Mouse (Mus musculus): ENCODE data around the gene Cpox.
"Not testable (repeated sequence)": the region's sequence is repeated elsewhere in the genome, so short reads cannot be mapped to it uniquely, and the experiment has no call there.

Cpox gene

GRCm38 (mm10) chr16:58662287-58662791 is 7.8 kb upstream of the Cpox start:
- Histone ChIP-seq H3K4me3 (replicated peaks; ENCODE audit: low read length) (no peak overlapping the region), H3K36me3 (ENCODE audit: insufficient read depth, low read length) (no peaks in the 10 kb centered on the region), H3K27me3 (ENCODE audit: insufficient read depth, low read length) (peaks cover 7% of the 10 kb centered on the region; the same call in 1 of the 2 replicates), H3K4me1 (replicated peaks; ENCODE audit: low read depth, low read length) (no peaks in the 10 kb centered on the region), H3K9me3 (ENCODE audit: low read length) (no peaks in the 10 kb centered on the region)
- TF ChIP-seq CTCF (conservative IDR thresholded peaks at IDR 0.05; ENCODE audit: low read length), result no peak
- no peak for TF ChIP-seq POU5F1 (IDR thresholded peaks at IDR 0.05; ENCODE audit: borderline replicate concordance, low read length)
- TF ChIP-seq NANOG (IDR thresholded peaks at IDR 0.05; ENCODE audit: borderline replicate concordance, low read length), result no peak

- 0 out of 2 replicates have a peak, but pooled peaks cover 2% of the 10 kb centered on the region for H3K27me3 ChIP-seq (ENCODE audit: insufficient read depth, low read length)
- H3K4me3 ChIP-seq (replicated peaks; ENCODE audit: low read length), result no peak overlapping the region
- no peaks in the 10 kb centered on the region for H3K36me3 ChIP-seq (ENCODE audit: insufficient read depth, low read length)
- no peaks in the 10 kb centered on the region for H3K9me3 ChIP-seq (ENCODE audit: low read length)
- no peaks in the 10 kb centered on the region for H3K4me1 ChIP-seq (replicated peaks; ENCODE audit: low read depth, low read length)
- no peak for TF ChIP-seq NANOG (IDR thresholded peaks at IDR 0.05; ENCODE audit: borderline replicate concordance, low read length)
- TF ChIP-seq POU5F1 (IDR thresholded peaks at IDR 0.05; ENCODE audit: borderline replicate concordance, low read length), result no peak
- 0 out of 2 replicates have a peak, but pooled peaks have one; percentile 5 for TF ChIP-seq CTCF (conservative IDR thresholded peaks at IDR 0.05; ENCODE audit: low read length)
Measured at GRCm38 (mm10) chr16:58663021-58663420, 7.1 kb upstream of the Cpox start.

- Histone ChIP-seq H3K27me3 (ENCODE audit: insufficient read depth, low read length) (0 out of 2 replicates have a peak, but pooled peaks cover 1% of the 10 kb centered on the region), H3K36me3 (ENCODE audit: insufficient read depth, low read length) (no peaks in the 10 kb centered on the region), H3K4me3 (replicated peaks; ENCODE audit: low read length) (no peak overlapping the region), H3K4me1 (replicated peaks; ENCODE audit: low read depth, low read length) (no peaks in the 10 kb centered on the region), H3K9me3 (ENCODE audit: low read length) (no peaks in the 10 kb centered on the region)
- no peak for TF ChIP-seq POU5F1 (IDR thresholded peaks at IDR 0.05; ENCODE audit: borderline replicate concordance, low read length)
- TF ChIP-seq NANOG (IDR thresholded peaks at IDR 0.05; ENCODE audit: borderline replicate concordance, low read length), result no peak
- no peak for TF ChIP-seq CTCF (conservative IDR thresholded peaks at IDR 0.05; ENCODE audit: low read length)
Measured at GRCm38 (mm10) chr16:58663816-58664215, 6.3 kb upstream of the Cpox start.

- not testable (repeated sequence) for H3K36me3 ChIP-seq (ENCODE audit: insufficient read depth, low read length); H3K4me1 ChIP-seq (replicated peaks; ENCODE audit: low read depth, low read length)
Measured at GRCm38 (mm10) chr16:58665137-58665536, 5.0 kb upstream of the Cpox start.

GRCm38 (mm10) chr16:58666681-58667080 is 3.4 kb upstream of the Cpox start:
- H3K27me3 ChIP-seq (ENCODE audit: insufficient read depth, low read length); H3K9me3 ChIP-seq (ENCODE audit: low read length); H3K36me3 ChIP-seq (ENCODE audit: insufficient read depth, low read length); H3K4me3 ChIP-seq (replicated peaks; ENCODE audit: low read length): not testable (repeated sequence)
- peaks cover 15% of the 10 kb centered on the region for H3K4me1 ChIP-seq (replicated peaks; ENCODE audit: low read depth, low read length)

More at GRCm38 (mm10) chr16:58665137-58665536, 5.0 kb upstream of the Cpox start:
- not testable (repeated sequence) for H3K9me3 ChIP-seq (ENCODE audit: low read length); H3K4me3 ChIP-seq (replicated peaks; ENCODE audit: low read length); H3K27me3 ChIP-seq (ENCODE audit: insufficient read depth, low read length)

- no peaks in the 10 kb centered on the region for H3K27me3 ChIP-seq (ENCODE audit: insufficient read depth, low read length)
- no peaks in the 10 kb centered on the region for H3K9me3 ChIP-seq (ENCODE audit: low read length)
- TF ChIP-seq CTCF (conservative IDR thresholded peaks at IDR 0.05; ENCODE audit: low read length) (no peak), NANOG (IDR thresholded peaks at IDR 0.05; ENCODE audit: borderline replicate concordance, low read length) (no peak), POU5F1 (IDR thresholded peaks at IDR 0.05; ENCODE audit: borderline replicate concordance, low read length) (no peak)
- H3K36me3 ChIP-seq (ENCODE audit: insufficient read depth, low read length), result peaks cover 7% of the 10 kb centered on the region
- peaks cover 15% of the 10 kb centered on the region for H3K4me1 ChIP-seq (replicated peaks; ENCODE audit: low read depth, low read length)
- no peak overlapping the region for H3K4me3 ChIP-seq (replicated peaks; ENCODE audit: low read length)
Measured at GRCm38 (mm10) chr16:58668586-58668985, 1.5 kb upstream of the Cpox start.

GRCm38 (mm10) chr16:58669264-58669663 is 828 bp upstream of the Cpox start:
- H3K9me3 ChIP-seq (ENCODE audit: low read length), result no peaks in the 10 kb centered on the region
- no peak for TF ChIP-seq CTCF (conservative IDR thresholded peaks at IDR 0.05; ENCODE audit: low read length)
- TF ChIP-seq NANOG (IDR thresholded peaks at IDR 0.05; ENCODE audit: borderline replicate concordance, low read length), result no peak
- TF ChIP-seq POU5F1 (IDR thresholded peaks at IDR 0.05; ENCODE audit: borderline replicate concordance, low read length), result no peak

GRCm38 (mm10) chr16:58670643-58671042 is 551 bp downstream of the Cpox start:
- Histone ChIP-seq H3K27me3 (ENCODE audit: insufficient read depth, low read length) (no peaks in the 10 kb centered on the region), H3K36me3 (ENCODE audit: insufficient read depth, low read length) (peaks cover 24% of the 10 kb centered on the region), H3K9me3 (ENCODE audit: low read length) (no peaks in the 10 kb centered on the region), H3K4me3 (replicated peaks; ENCODE audit: low read length) (peak overlapping the region; percentile 96), H3K4me1 (replicated peaks; ENCODE audit: low read depth, low read length) (peaks cover 24% of the 10 kb centered on the region)
- TF ChIP-seq CTCF (conservative IDR thresholded peaks at IDR 0.05; ENCODE audit: low read length) (no peak), NANOG (IDR thresholded peaks at IDR 0.05; ENCODE audit: borderline replicate concordance, low read length) (no peak), POU5F1 (IDR thresholded peaks at IDR 0.05; ENCODE audit: borderline replicate concordance, low read length) (no peak)

More at GRCm38 (mm10) chr16:58669264-58669663, 828 bp upstream of the Cpox start:
- Histone ChIP-seq H3K27me3 (ENCODE audit: insufficient read depth, low read length) (no peaks in the 10 kb centered on the region), H3K36me3 (ENCODE audit: insufficient read depth, low read length) (peaks cover 14% of the 10 kb centered on the region), H3K4me1 (replicated peaks; ENCODE audit: low read depth, low read length) (peaks cover 15% of the 10 kb centered on the region), H3K4me3 (replicated peaks; ENCODE audit: low read length) (peak overlapping the region; percentile 96; the same call in 1 of the 2 replicates)

GRCm38 (mm10) chr16:58671212-58671985 is 1.3 kb downstream of the Cpox start:
- peaks cover 31% of the 10 kb centered on the region for H3K36me3 ChIP-seq (ENCODE audit: insufficient read depth, low read length)
- H3K4me3 ChIP-seq (replicated peaks; ENCODE audit: low read length), result peak overlapping the region; percentile 96
- no peaks in the 10 kb centered on the region for H3K27me3 ChIP-seq (ENCODE audit: insufficient read depth, low read length)
- no peaks in the 10 kb centered on the region for H3K9me3 ChIP-seq (ENCODE audit: low read length)
- no peak for TF ChIP-seq CTCF (conservative IDR thresholded peaks at IDR 0.05; ENCODE audit: low read length)
- H3K4me1 ChIP-seq (replicated peaks; ENCODE audit: low read depth, low read length), result peaks cover 24% of the 10 kb centered on the region

Measured in E14TG2a.4 (cell line).